Mouse (Mus musculus): ENCODE measurements around the gene Zbtb46. TPM values are rescaled to one million over a fixed set of nuclear protein-coding genes. Genes with fewer than 3 reads are reported as not detected.

Gene Zbtb46
- polyA plus RNA-seq, 1 experiment from 2014 or later = 22.3 TPM

- Histone ChIP-seq H3K27me3 (no peaks in the 10 kb centered on the region), H3K9ac (no peak overlapping the region), H3K4me3 (no peak overlapping the region), H3K4me1 (peaks cover 2% of the 10 kb centered on the region), H3K4me2 (replicated peaks) (no peak overlapping the region), H3K36me3 (peaks cover 21% of the 10 kb centered on the region), H3K27ac (no peak overlapping the region), H3K9me3 (replicated peaks) (no peaks in the 10 kb centered on the region)
- WGBS = 81% methylated on average over 4 of the region's 4 CpGs
- no peak for ATAC-seq (ENCODE audit: low FRiP score)
These were observed 38.2 kb downstream of the Zbtb46 start for GRCm38 (mm10) chr2:181420903-181421638.

GRCm38 (mm10) chr2:181420426-181420825 is 38.8 kb downstream of the Zbtb46 start:
- Histone ChIP-seq H3K27me3 (no peaks in the 10 kb centered on the region), H3K4me3 (no peak overlapping the region), H3K9me3 (replicated peaks) (no peaks in the 10 kb centered on the region), H3K4me1 (peaks cover 2% of the 10 kb centered on the region), H3K27ac (no peak overlapping the region), H3K36me3 (peaks cover 21% of the 10 kb centered on the region), H3K4me2 (replicated peaks) (no peak overlapping the region), H3K9ac (no peak overlapping the region)
- 89% methylated on average over 4 of the region's 4 CpGs for WGBS
- ATAC-seq (ENCODE audit: low FRiP score) = no peak

GRCm38 (mm10) chr2:181419359-181419758 is 39.9 kb downstream of the Zbtb46 start:
- Histone ChIP-seq H3K9me3 (replicated peaks) (no peaks in the 10 kb centered on the region), H3K4me2 (replicated peaks) (no peak overlapping the region), H3K36me3 (peaks cover 21% of the 10 kb centered on the region), H3K9ac (no peak overlapping the region), H3K4me3 (no peak overlapping the region), H3K4me1 (peaks cover 2% of the 10 kb centered on the region), H3K27me3 (no peaks in the 10 kb centered on the region), H3K27ac (no peak overlapping the region)
- no peak for ATAC-seq (ENCODE audit: low FRiP score)
- 86% methylated on average over 7 of the region's 7 CpGs for WGBS

- WGBS = 63% methylated on average over 3 of the region's 3 CpGs
- no peaks in the 10 kb centered on the region for H3K9me3 ChIP-seq (replicated peaks)
These were observed 43.3 kb downstream of the Zbtb46 start for GRCm38 (mm10) chr2:181415945-181416344.

GRCm38 (mm10) chr2:181413141-181413540 is 46.1 kb downstream of the Zbtb46 start:
- H3K9me3 ChIP-seq (replicated peaks) = no peaks in the 10 kb centered on the region
- H3K36me3 ChIP-seq = no peaks in the 10 kb centered on the region
- peak overlapping the region; percentile 6; the same call in 1 of the 2 replicates for H3K9ac ChIP-seq
- no peak overlapping the region for H3K4me3 ChIP-seq
- H3K27ac ChIP-seq = no peak overlapping the region
- no peak for ATAC-seq (ENCODE audit: low FRiP score)
- H3K4me2 ChIP-seq (replicated peaks) = no peak overlapping the region
- WGBS = 49% methylated on average over 2 of the region's 2 CpGs
- 0 out of 2 replicates have a peak, but pooled peaks cover 3% of the 10 kb centered on the region for H3K4me1 ChIP-seq
- no peaks in the 10 kb centered on the region for H3K27me3 ChIP-seq

More at GRCm38 (mm10) chr2:181415945-181416344, 43.3 kb downstream of the Zbtb46 start:
- no peak overlapping the region for H3K4me3 ChIP-seq
- H3K9ac ChIP-seq = no peak overlapping the region
- peaks cover 4% of the 10 kb centered on the region for H3K4me1 ChIP-seq
- no peak for ATAC-seq (ENCODE audit: low FRiP score)
- H3K36me3 ChIP-seq = no peaks in the 10 kb centered on the region
- no peak overlapping the region for H3K4me2 ChIP-seq (replicated peaks)
- no peaks in the 10 kb centered on the region for H3K27me3 ChIP-seq
- H3K27ac ChIP-seq = no peak overlapping the region

GRCm38 (mm10) chr2:181410760-181411473 is 48.3 kb downstream of the Zbtb46 start:
- ATAC-seq (ENCODE audit: low FRiP score) = peak; percentile 85
- Histone ChIP-seq H3K4me2 (replicated peaks) (no peak overlapping the region), H3K9ac (no peak overlapping the region), H3K4me3 (no peak overlapping the region), H3K36me3 (no peaks in the 10 kb centered on the region), H3K4me1 (0 out of 2 replicates have a peak, but pooled peaks cover 3% of the 10 kb centered on the region), H3K27me3 (no peaks in the 10 kb centered on the region), H3K27ac (peak overlapping the region; percentile 62; the same call in 1 of the 2 replicates), H3K9me3 (replicated peaks) (no peaks in the 10 kb centered on the region)
- WGBS = 45% methylated on average over 4 of the region's 4 CpGs

GRCm38 (mm10) chr2:181409643-181410042 is 49.6 kb downstream of the Zbtb46 start:
- H3K4me2 ChIP-seq (replicated peaks) = no peak overlapping the region
- ATAC-seq (ENCODE audit: low FRiP score) = no peak
- 84% methylated on average over 7 of the region's 7 CpGs for WGBS

GRCm38 (mm10) chr2:181403722-181404121 is 55.5 kb downstream of the Zbtb46 start:
- Histone ChIP-seq H3K36me3 (0 out of 2 replicates have a peak, but pooled peaks cover 3% of the 10 kb centered on the region), H3K4me2 (replicated peaks) (no peak overlapping the region), H3K9ac (no peak overlapping the region), H3K27me3 (no peaks in the 10 kb centered on the region), H3K4me3 (no peak overlapping the region), H3K9me3 (replicated peaks) (no peaks in the 10 kb centered on the region), H3K27ac (no peak overlapping the region), H3K4me1 (no peaks in the 10 kb centered on the region)
- 89% methylated on average over 3 of the region's 3 CpGs for WGBS
- ATAC-seq (ENCODE audit: low FRiP score) = no peak

More at GRCm38 (mm10) chr2:181409643-181410042, 49.6 kb downstream of the Zbtb46 start:
- Histone ChIP-seq H3K4me1 (0 out of 2 replicates have a peak, but pooled peaks cover 3% of the 10 kb centered on the region), H3K27ac (no peak overlapping the region), H3K27me3 (no peaks in the 10 kb centered on the region), H3K4me3 (no peak overlapping the region), H3K9ac (no peak overlapping the region), H3K9me3 (replicated peaks) (no peaks in the 10 kb centered on the region), H3K36me3 (no peaks in the 10 kb centered on the region)

GRCm38 (mm10) chr2:181401497-181401896 is 57.7 kb downstream of the Zbtb46 start:
- Histone ChIP-seq H3K4me3 (no peak overlapping the region), H3K9ac (no peak overlapping the region), H3K27ac (no peak overlapping the region), H3K36me3 (0 out of 2 replicates have a peak, but pooled peaks cover 3% of the 10 kb centered on the region), H3K4me1 (no peaks in the 10 kb centered on the region), H3K9me3 (replicated peaks) (no peaks in the 10 kb centered on the region), H3K4me2 (replicated peaks) (no peak overlapping the region), H3K27me3 (no peaks in the 10 kb centered on the region)
- no peak for ATAC-seq (ENCODE audit: low FRiP score)
- 20% methylated on average over 1 of the region's 1 CpGs for whole genome bisulfite sequencing

- H3K4me1 ChIP-seq = no peaks in the 10 kb centered on the region
- 70% methylated on average over 5 of the region's 5 CpGs for WGBS
- no peaks in the 10 kb centered on the region for H3K9me3 ChIP-seq (replicated peaks)
- H3K27ac ChIP-seq = no peak overlapping the region
- H3K27me3 ChIP-seq = no peaks in the 10 kb centered on the region
- H3K4me2 ChIP-seq (replicated peaks) = no peak overlapping the region
- H3K4me3 ChIP-seq = no peak overlapping the region
- ATAC-seq (ENCODE audit: low FRiP score) = no peak
- H3K36me3 ChIP-seq = peaks cover 16% of the 10 kb centered on the region
- H3K9ac ChIP-seq = no peak overlapping the region
These were observed 61.9 kb downstream of the Zbtb46 start for GRCm38 (mm10) chr2:181397207-181397761.

GRCm38 (mm10) chr2:181394086-181394485 is 65.1 kb downstream of the Zbtb46 start:
- Histone ChIP-seq H3K9me3 (replicated peaks) (no peaks in the 10 kb centered on the region), H3K4me2 (replicated peaks) (no peak overlapping the region), H3K4me1 (no peaks in the 10 kb centered on the region), H3K4me3 (no peak overlapping the region), H3K9ac (no peak overlapping the region), H3K27me3 (no peaks in the 10 kb centered on the region), H3K36me3 (peaks cover 34% of the 10 kb centered on the region), H3K27ac (no peak overlapping the region)
- no peak for ATAC-seq (ENCODE audit: low FRiP score)
- 94% methylated on average over 3 of the region's 3 CpGs for WGBS

GRCm38 (mm10) chr2:181392600-181393213 is 66.5 kb downstream of the Zbtb46 start:
- H3K4me2 ChIP-seq (replicated peaks) = no peak overlapping the region
- WGBS = 42% methylated on average over 4 of the region's 4 CpGs
- H3K4me3 ChIP-seq = no peak overlapping the region
- no peak overlapping the region for H3K27ac ChIP-seq
- ATAC-seq (ENCODE audit: low FRiP score) = peak; percentile 82
- no peaks in the 10 kb centered on the region for H3K27me3 ChIP-seq
- H3K9me3 ChIP-seq (replicated peaks) = no peaks in the 10 kb centered on the region
- no peaks in the 10 kb centered on the region for H3K4me1 ChIP-seq
- H3K36me3 ChIP-seq = peaks cover 35% of the 10 kb centered on the region
- H3K9ac ChIP-seq = no peak overlapping the region
